Mouse (Mus musculus) bone marrow, adult 2 months (tissue): Measurements from ENCODE around the gene Synpo2l.

Experiments used
- CTCF ChIP-seq: fragments of 200-500 bp; IDR thresholded peaks from 2 replicates; pipeline ENCODE4 v1.5.1; 2011; ENCODE audit warnings: low read length, control low read depth; ENCODE audit not compliant: control insufficient read depth, insufficient read depth
- POLR2A ChIP-seq: fragments of 200-500 bp; IDR thresholded peaks from 2 replicates; pipeline ENCODE4 v1.6.1; 2011; ENCODE audit warnings: low read depth, mild to moderate bottlenecking, control low read depth, low read length, borderline replicate concordance; ENCODE audit not compliant: control insufficient read depth

GRCm38 (mm10) chr14:20626447-20626846, 41.7 kb downstream of the Synpo2l start:
- TF ChIP-seq POLR2A (no peak), CTCF (no peak)
